Mouse (Mus musculus): ENCODE measurements at regions not wholly inside any gene's neighbourhood (a gene's known extent, or its start where the extent isn't known, plus 50 kb on each side); places are given as distances from the start of the nearest gene placed in this dataset.

GRCm38 (mm10) chr12:106852736-106853135 is 635.7 kb upstream of the 3110018I06Rik start:
- Histone ChIP-seq H3K4me3 (replicated peaks; ENCODE audit: low read depth, low read length) (no peak overlapping the region), H3K4me1 (ENCODE audit: control insufficient read depth, insufficient read depth, low read length) (0 out of 2 replicates have a peak, but pooled peaks cover 2% of the 10 kb centered on the region), H3K36me3 (ENCODE audit: control insufficient read depth, insufficient read depth, low read length) (no peaks in the 10 kb centered on the region), H3K9ac (replicated peaks; ENCODE audit: low read length) (no peak overlapping the region), H3K4me2 (ENCODE audit: low read length) (no peak overlapping the region), H3K27me3 (ENCODE audit: control insufficient read depth, insufficient read depth, low read length) (no peaks in the 10 kb centered on the region), H3K9me3 (ENCODE audit: control insufficient read depth, low read length) (no peaks in the 10 kb centered on the region), H3K27ac (replicated peaks; ENCODE audit: low read depth, low read length) (no peak overlapping the region)
- no peak for ATAC-seq (ENCODE audit: low FRiP score, low TSS enrichment)
- 77% methylated on average over 8 of the region's 8 CpGs for WGBS
- no peak for DNase-seq

GRCm38 (mm10) chr12:106853711-106854240 is 634.7 kb upstream of the 3110018I06Rik start:
- Histone ChIP-seq H3K27me3 (ENCODE audit: control insufficient read depth, insufficient read depth, low read length) (no peaks in the 10 kb centered on the region), H3K36me3 (ENCODE audit: control insufficient read depth, insufficient read depth, low read length) (no peaks in the 10 kb centered on the region), H3K9me3 (ENCODE audit: control insufficient read depth, low read length) (no peaks in the 10 kb centered on the region), H3K27ac (replicated peaks; ENCODE audit: low read depth, low read length) (no peak overlapping the region), H3K4me1 (ENCODE audit: control insufficient read depth, insufficient read depth, low read length) (no peaks in the 10 kb centered on the region), H3K9ac (replicated peaks; ENCODE audit: low read length) (no peak overlapping the region), H3K4me2 (ENCODE audit: low read length) (no peak overlapping the region), H3K4me3 (replicated peaks; ENCODE audit: low read depth, low read length) (no peak overlapping the region)
- no peak for DNase-seq
- 38% methylated on average over 11 of the region's 11 CpGs for WGBS
- no peak for ATAC-seq (ENCODE audit: low FRiP score, low TSS enrichment)

GRCm38 (mm10) chr12:106855520-106855919 is 632.9 kb upstream of the 3110018I06Rik start:
- H3K27ac ChIP-seq (replicated peaks; ENCODE audit: low read depth, low read length): no peak overlapping the region
- H3K36me3 ChIP-seq (ENCODE audit: control insufficient read depth, insufficient read depth, low read length): no peaks in the 10 kb centered on the region
- no peaks in the 10 kb centered on the region for H3K4me1 ChIP-seq (ENCODE audit: control insufficient read depth, insufficient read depth, low read length)
- 62% methylated on average over 2 of the region's 2 CpGs for WGBS
- ATAC-seq (ENCODE audit: low FRiP score, low TSS enrichment): no peak
- no peaks in the 10 kb centered on the region for H3K27me3 ChIP-seq (ENCODE audit: control insufficient read depth, insufficient read depth, low read length)
- no peak overlapping the region for H3K4me2 ChIP-seq (ENCODE audit: low read length)
- DNase-seq: no peak
- no peak overlapping the region for H3K9ac ChIP-seq (replicated peaks; ENCODE audit: low read length)
- H3K4me3 ChIP-seq (replicated peaks; ENCODE audit: low read depth, low read length): no peak overlapping the region
- no peaks in the 10 kb centered on the region for H3K9me3 ChIP-seq (ENCODE audit: control insufficient read depth, low read length)

GRCm38 (mm10) chr12:106861638-106862037 is 626.8 kb upstream of the 3110018I06Rik start:
- Histone ChIP-seq H3K4me1 (ENCODE audit: control insufficient read depth, insufficient read depth, low read length) (no peaks in the 10 kb centered on the region), H3K36me3 (ENCODE audit: control insufficient read depth, insufficient read depth, low read length) (no peaks in the 10 kb centered on the region), H3K27me3 (ENCODE audit: control insufficient read depth, insufficient read depth, low read length) (no peaks in the 10 kb centered on the region), H3K27ac (replicated peaks; ENCODE audit: low read depth, low read length) (no peak overlapping the region), H3K4me2 (ENCODE audit: low read length) (no peak overlapping the region), H3K9ac (replicated peaks; ENCODE audit: low read length) (no peak overlapping the region), H3K9me3 (ENCODE audit: control insufficient read depth, low read length) (no peaks in the 10 kb centered on the region), H3K4me3 (replicated peaks; ENCODE audit: low read depth, low read length) (no peak overlapping the region)
- ATAC-seq (ENCODE audit: low FRiP score, low TSS enrichment): no peak
- DNase-seq: no peak
- 91% methylated on average over 5 of the region's 5 CpGs for WGBS

- WGBS: 95% methylated on average over 8 of the region's 8 CpGs
- Histone ChIP-seq H3K9ac (replicated peaks; ENCODE audit: low read length) (no peak overlapping the region), H3K36me3 (ENCODE audit: control insufficient read depth, insufficient read depth, low read length) (no peaks in the 10 kb centered on the region), H3K4me3 (replicated peaks; ENCODE audit: low read depth, low read length) (no peak overlapping the region), H3K4me2 (ENCODE audit: low read length) (no peak overlapping the region), H3K27ac (replicated peaks; ENCODE audit: low read depth, low read length) (no peak overlapping the region), H3K4me1 (ENCODE audit: control insufficient read depth, insufficient read depth, low read length) (no peaks in the 10 kb centered on the region), H3K27me3 (ENCODE audit: control insufficient read depth, insufficient read depth, low read length) (no peaks in the 10 kb centered on the region), H3K9me3 (ENCODE audit: control insufficient read depth, low read length) (no peaks in the 10 kb centered on the region)
- no peak for ATAC-seq (ENCODE audit: low FRiP score, low TSS enrichment)
- no peak for DNase-seq
These were observed 624.4 kb upstream of the 3110018I06Rik start for GRCm38 (mm10) chr12:106864076-106864475.

GRCm38 (mm10) chr12:106868036-106868435 is 620.4 kb upstream of the 3110018I06Rik start:
- ATAC-seq (ENCODE audit: low FRiP score, low TSS enrichment) (no peak), DNase-seq (no peak)
- Histone ChIP-seq H3K27ac (replicated peaks; ENCODE audit: low read depth, low read length) (no peak overlapping the region), H3K4me3 (replicated peaks; ENCODE audit: low read depth, low read length) (no peak overlapping the region), H3K36me3 (ENCODE audit: control insufficient read depth, insufficient read depth, low read length) (no peaks in the 10 kb centered on the region), H3K9ac (replicated peaks; ENCODE audit: low read length) (no peak overlapping the region), H3K9me3 (ENCODE audit: control insufficient read depth, low read length) (no peaks in the 10 kb centered on the region), H3K4me1 (ENCODE audit: control insufficient read depth, insufficient read depth, low read length) (no peaks in the 10 kb centered on the region), H3K27me3 (ENCODE audit: control insufficient read depth, insufficient read depth, low read length) (no peaks in the 10 kb centered on the region), H3K4me2 (ENCODE audit: low read length) (no peak overlapping the region)
- 47% methylated on average over 6 of the region's 6 CpGs for WGBS

GRCm38 (mm10) chr12:106871481-106871880 is 617.0 kb upstream of the 3110018I06Rik start:
- no peaks in the 10 kb centered on the region for H3K36me3 ChIP-seq (ENCODE audit: control insufficient read depth, insufficient read depth, low read length)

GRCm38 (mm10) chr12:106872966-106873730 is 615.3 kb upstream of the 3110018I06Rik start:
- Histone ChIP-seq H3K27me3 (ENCODE audit: control insufficient read depth, insufficient read depth, low read length) (no peaks in the 10 kb centered on the region), H3K4me3 (replicated peaks; ENCODE audit: low read depth, low read length) (no peak overlapping the region), H3K27ac (replicated peaks; ENCODE audit: low read depth, low read length) (no peak overlapping the region), H3K4me2 (ENCODE audit: low read length) (no peak overlapping the region), H3K9ac (replicated peaks; ENCODE audit: low read length) (no peak overlapping the region), H3K36me3 (ENCODE audit: control insufficient read depth, insufficient read depth, low read length) (no peaks in the 10 kb centered on the region), H3K4me1 (ENCODE audit: control insufficient read depth, insufficient read depth, low read length) (no peaks in the 10 kb centered on the region), H3K9me3 (ENCODE audit: control insufficient read depth, low read length) (no peaks in the 10 kb centered on the region)
- 92% methylated on average over 11 of the region's 11 CpGs for WGBS
- DNase-seq (no peak), ATAC-seq (ENCODE audit: low FRiP score, low TSS enrichment) (no peak)

More at GRCm38 (mm10) chr12:106871481-106871880, 617.0 kb upstream of the 3110018I06Rik start:
- Histone ChIP-seq H3K9me3 (ENCODE audit: control insufficient read depth, low read length) (no peaks in the 10 kb centered on the region), H3K4me1 (ENCODE audit: control insufficient read depth, insufficient read depth, low read length) (no peaks in the 10 kb centered on the region), H3K27ac (replicated peaks; ENCODE audit: low read depth, low read length) (no peak overlapping the region), H3K4me2 (ENCODE audit: low read length) (no peak overlapping the region), H3K4me3 (replicated peaks; ENCODE audit: low read depth, low read length) (no peak overlapping the region), H3K9ac (replicated peaks; ENCODE audit: low read length) (no peak overlapping the region), H3K27me3 (ENCODE audit: control insufficient read depth, insufficient read depth, low read length) (no peaks in the 10 kb centered on the region)
- ATAC-seq (ENCODE audit: low FRiP score, low TSS enrichment): no peak
- WGBS: 82% methylated on average over 11 of the region's 11 CpGs
- DNase-seq: no peak

- Histone ChIP-seq H3K9me3 (ENCODE audit: control insufficient read depth, low read length) (no peaks in the 10 kb centered on the region), H3K4me3 (replicated peaks; ENCODE audit: low read depth, low read length) (no peak overlapping the region), H3K4me1 (ENCODE audit: control insufficient read depth, insufficient read depth, low read length) (no peaks in the 10 kb centered on the region), H3K9ac (replicated peaks; ENCODE audit: low read length) (no peak overlapping the region), H3K36me3 (ENCODE audit: control insufficient read depth, insufficient read depth, low read length) (no peaks in the 10 kb centered on the region), H3K27ac (replicated peaks; ENCODE audit: low read depth, low read length) (no peak overlapping the region), H3K27me3 (ENCODE audit: control insufficient read depth, insufficient read depth, low read length) (no peaks in the 10 kb centered on the region), H3K4me2 (ENCODE audit: low read length) (no peak overlapping the region)
- DNase-seq (no peak), ATAC-seq (ENCODE audit: low FRiP score, low TSS enrichment) (no peak)
- WGBS: 94% methylated on average over 6 of the region's 6 CpGs
These were observed 598.1 kb upstream of the 3110018I06Rik start for GRCm38 (mm10) chr12:106890319-106890718.

All from midbrain, embryonic 14.5 days (tissue).